Mouse (Mus musculus) adrenal gland, postnatal 36 days (tissue): ENCODE results near the gene Dcst2. TPM values are rescaled to one million over a fixed set of nuclear protein-coding genes. Genes with fewer than 3 reads are reported as not detected.

ENCODE experiments used
- DNase-seq, 2 experiments: peaks; one replicate each; pipeline ENCODE4 v3.0.0; 2021; ENCODE audit warnings: mixed read lengths in 1 of 2
- total RNA-seq, 2 experiments: library from RNA; stranded (reverse); gene quantifications; 2 replicates each; pipeline ENCODE4 v1.2.3; 2021

Gene Dcst2
- total RNA-seq, 2 experiments from 2014 or later, result 0.20 to 0.56 TPM

- no peak for DNase-seq
Observed at GRCm38 (mm10) chr3:89364631-89365030, 2.9 kb downstream of the Dcst2 start.

GRCm38 (mm10) chr3:89365153-89365485 lies 3.3 kb downstream of the Dcst2 start, which contains the start of gene Dcst1:
TSS of gene Dcst1 (minus strand) at chr3:89365253.
- DNase-seq, result no peak

GRCm38 (mm10) chr3:89365486-89366414 lies 4.0 kb downstream of the Dcst2 start:
- DNase-seq, result no peak

GRCm38 (mm10) chr3:89367338-89367737 lies 5.6 kb downstream of the Dcst2 start:
- no peak for DNase-seq

- DNase-seq, result no peak
Observed at GRCm38 (mm10) chr3:89373581-89374231, 11.9 kb downstream of the Dcst2 start.

GRCm38 (mm10) chr3:89377831-89378230 lies 16.1 kb downstream of the Dcst2 start:
- DNase-seq, result no peak

- DNase-seq, result peak; percentile 78 to 86
Observed at GRCm38 (mm10) chr3:89378394-89379067, 16.8 kb downstream of the Dcst2 start.

- peak in 1 of 2 experiments; percentile 63 for DNase-seq
Observed at GRCm38 (mm10) chr3:89379388-89380131, 17.8 kb downstream of the Dcst2 start.

- DNase-seq, result no peak
Observed at GRCm38 (mm10) chr3:89380291-89380690, 18.5 kb downstream of the Dcst2 start.

GRCm38 (mm10) chr3:89380711-89381110 lies 18.9 kb downstream of the Dcst2 start:
- no peak for DNase-seq

- DNase-seq, result no peak
Observed at GRCm38 (mm10) chr3:89381233-89381632, 19.5 kb downstream of the Dcst2 start.

GRCm38 (mm10) chr3:89382033-89382882 lies 20.5 kb downstream of the Dcst2 start:
- no peak for DNase-seq

- no peak for DNase-seq
Observed at GRCm38 (mm10) chr3:89382950-89383349, 21.2 kb downstream of the Dcst2 start.

GRCm38 (mm10) chr3:89383651-89384255 lies 22.0 kb downstream of the Dcst2 start:
- no peak for DNase-seq

GRCm38 (mm10) chr3:89384331-89385076 lies 22.7 kb downstream of the Dcst2 start:
- DNase-seq, result no peak

- DNase-seq, result no peak
Observed at GRCm38 (mm10) chr3:89385451-89385850, 23.7 kb downstream of the Dcst2 start.

- peak in 1 of 2 experiments; percentile 53 for DNase-seq
Observed at GRCm38 (mm10) chr3:89386438-89387420, 25.0 kb downstream of the Dcst2 start.

GRCm38 (mm10) chr3:89387632-89388031 lies 25.9 kb downstream of the Dcst2 start:
- peak in 1 of 2 experiments; percentile 61 for DNase-seq
